Mouse (Mus musculus) embryo, embryonic 9.5 days (tissue): ENCODE measurements around the gene Tmem150a.

ENCODE experiments used
- DNase-seq: peaks from one replicate; pipeline ENCODE4 v3.0.0-alpha.2; 2017; ENCODE audit errors: extremely low spot score

The Tmem150a gene

DNA sequence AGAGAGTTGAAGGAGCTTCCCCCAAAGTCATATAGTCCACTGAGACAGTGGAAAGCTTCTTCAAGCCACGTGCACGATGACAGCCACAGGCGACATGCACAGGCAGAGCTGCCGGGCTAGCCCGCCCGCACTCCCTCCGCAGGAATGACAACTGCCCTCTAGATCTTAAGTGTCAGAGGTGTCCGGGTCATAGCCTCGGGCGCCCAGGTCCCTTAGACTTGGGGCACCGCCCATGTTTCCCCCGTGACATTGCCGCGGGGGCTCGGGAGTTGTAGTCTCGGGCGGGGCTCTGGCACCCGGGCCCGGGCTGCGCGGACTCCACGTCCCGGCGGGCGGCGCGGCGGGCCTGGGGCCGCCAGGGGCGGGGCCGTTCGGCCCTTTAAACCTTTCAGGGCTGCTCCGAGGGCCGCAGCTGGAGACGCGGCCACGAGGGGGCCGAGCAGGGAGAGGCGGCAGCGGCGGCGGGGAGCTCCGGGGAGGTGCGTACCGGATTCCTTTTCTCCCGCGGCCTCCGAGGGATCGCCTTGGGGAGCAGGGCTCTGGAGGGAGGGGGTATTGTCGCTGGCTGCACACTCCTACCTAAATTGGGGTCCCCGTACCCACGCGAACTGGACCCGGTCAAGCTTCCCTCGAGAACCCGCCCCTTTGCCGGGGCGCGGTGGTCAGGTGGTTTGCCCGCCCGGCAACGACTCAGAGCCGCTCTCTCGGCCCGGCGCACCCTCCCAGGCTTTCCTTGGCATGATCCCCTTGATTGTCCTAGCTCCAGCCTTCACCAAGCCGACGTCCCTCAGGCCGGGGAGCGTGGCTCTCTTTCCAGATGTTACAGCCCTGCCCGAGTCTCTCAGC lies at the start of gene Tmem150a:
Tmem150a (plus strand) TSS at position 382 of the 846 bp plus-strand sequence.
- DNase-seq: peak; percentile 82

DNA sequence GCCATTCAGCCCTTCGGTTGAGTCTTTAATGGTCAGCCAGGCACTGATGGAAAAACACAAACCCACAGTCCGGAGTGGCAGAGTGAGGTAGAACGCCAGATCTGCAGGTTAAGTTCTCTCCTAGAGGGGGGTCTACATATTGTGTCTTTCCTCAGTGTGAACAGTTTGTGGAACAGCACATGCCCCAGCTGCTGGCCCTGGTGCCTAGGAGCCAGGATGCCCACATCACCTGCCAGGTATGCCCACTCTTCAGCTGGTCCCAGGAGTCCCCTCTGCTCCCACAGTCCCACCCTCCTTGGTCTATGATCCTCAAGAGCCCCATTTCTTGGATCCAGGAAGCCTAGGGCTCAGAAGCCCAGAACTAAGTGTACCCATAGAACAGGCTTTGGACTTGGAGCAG lies 43.0 kb upstream of the Tmem150a start:
- no peak for DNase-seq

DNA sequence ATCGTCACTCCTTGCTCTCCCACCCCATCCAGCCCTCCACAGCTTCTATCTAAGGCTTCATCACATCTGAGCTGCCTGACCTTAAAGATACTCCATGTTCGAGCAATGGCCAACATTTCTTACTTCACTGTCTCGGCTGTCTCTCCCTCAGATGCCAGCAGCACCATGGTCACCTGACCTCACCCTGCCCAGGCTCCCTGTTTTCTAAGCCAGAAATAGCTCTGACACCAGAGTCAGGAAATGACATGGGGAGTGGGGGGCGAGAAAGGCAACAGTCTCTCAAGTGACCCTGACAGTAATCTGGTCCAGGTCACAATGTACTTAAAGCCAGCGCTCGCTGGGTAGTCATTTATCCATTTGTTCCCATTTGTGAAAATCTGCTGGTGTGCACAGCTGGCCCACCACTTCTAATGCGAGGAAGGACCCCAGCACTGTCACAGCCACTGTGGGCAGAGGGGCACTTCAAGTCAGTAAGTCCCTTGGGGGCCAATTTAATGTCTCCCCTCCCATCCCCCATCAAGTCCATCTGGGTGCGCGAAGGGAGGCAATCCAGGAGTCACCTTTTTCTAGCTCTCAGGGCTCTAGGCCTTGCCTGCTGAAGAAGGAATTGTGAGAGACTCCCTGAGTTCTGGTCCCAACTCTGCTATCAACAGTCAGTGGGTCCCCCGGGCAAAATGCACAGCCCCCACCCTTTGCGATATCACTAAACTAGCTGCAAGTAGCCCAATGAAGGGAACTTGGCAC lies 42.0 kb upstream of the Tmem150a start:
- no peak for DNase-seq

- DNase-seq: no peak
These were observed 39.9 kb upstream of the Tmem150a start for GRCm38 (mm10) chr6:72315384-72315783.

DNA sequence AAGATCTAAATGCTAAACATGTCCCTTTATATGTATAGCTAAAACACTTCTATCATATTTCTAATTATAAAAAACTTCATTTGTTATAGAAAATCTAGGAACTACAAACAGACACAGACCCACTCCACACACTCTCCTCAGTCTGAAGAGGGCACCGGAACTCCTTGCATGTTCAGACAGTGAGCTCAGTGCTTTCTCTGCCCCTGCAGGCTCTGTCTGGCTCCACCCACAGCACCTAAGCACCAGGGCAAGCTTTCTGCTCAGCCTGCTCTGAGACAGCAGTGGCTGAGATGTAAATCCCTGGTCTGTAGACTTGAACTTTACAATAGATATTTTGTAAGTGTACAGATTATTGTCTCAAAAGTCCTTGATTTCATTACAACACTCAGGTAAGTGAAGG lies 39.2 kb upstream of the Tmem150a start:
- DNase-seq: no peak

GRCm38 (mm10) chr6:72318440-72318839 lies 36.8 kb upstream of the Tmem150a start:
- DNase-seq: no peak

DNA sequence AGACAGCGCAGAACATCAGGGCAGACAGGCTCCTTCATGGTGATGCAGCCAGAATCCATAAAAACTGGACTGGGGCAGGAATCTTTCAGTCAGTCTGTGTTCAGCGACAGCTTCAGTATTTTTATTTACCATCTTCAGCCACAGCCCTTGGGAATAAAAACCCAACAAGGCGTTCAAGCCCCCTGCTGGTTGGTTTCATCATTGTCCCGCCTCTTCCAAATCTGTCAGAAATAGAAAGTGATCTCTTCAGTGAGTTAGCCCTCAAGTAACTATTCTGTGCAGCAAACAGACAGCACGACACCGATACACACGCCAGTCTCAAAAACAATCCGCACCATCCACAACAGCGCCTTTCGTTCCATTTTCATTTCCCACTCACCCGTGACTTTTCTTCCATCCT lies 36.2 kb upstream of the Tmem150a start:
- peak; percentile 29 for DNase-seq

GRCm38 (mm10) chr6:72322936-72323335 lies 32.3 kb upstream of the Tmem150a start:
- no peak for DNase-seq

- no peak for DNase-seq
These were observed 31.3 kb upstream of the Tmem150a start for GRCm38 (mm10) chr6:72323786-72324508.

GRCm38 (mm10) chr6:72326274-72326673 lies 29.0 kb upstream of the Tmem150a start:
- no peak for DNase-seq

GRCm38 (mm10) chr6:72329019-72329418 lies 26.2 kb upstream of the Tmem150a start:
- no peak for DNase-seq

GRCm38 (mm10) chr6:72330133-72330532 lies 25.1 kb upstream of the Tmem150a start:
- DNase-seq: no peak

DNA sequence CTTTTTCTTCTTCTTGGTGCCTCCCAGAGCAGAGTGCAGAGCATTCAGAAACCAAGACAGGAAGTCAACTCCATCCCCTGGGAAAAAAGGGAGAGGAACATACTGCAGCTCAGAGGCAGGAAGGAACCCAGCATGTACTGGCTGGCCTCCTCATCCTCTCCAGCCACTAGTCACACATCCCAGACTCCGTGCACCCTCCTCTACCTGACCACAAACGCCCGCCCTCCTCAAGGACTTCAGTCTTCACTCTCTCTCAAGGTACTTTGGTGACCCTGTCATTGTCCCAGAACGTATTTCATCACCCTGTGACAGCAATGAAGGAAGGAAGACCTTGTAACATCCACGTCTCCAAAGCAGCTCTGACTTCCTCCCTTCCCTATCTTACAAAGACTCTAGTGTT lies 22.1 kb upstream of the Tmem150a start:
- no peak for DNase-seq

- no peak for DNase-seq
These were observed 14.8 kb upstream of the Tmem150a start for GRCm38 (mm10) chr6:72340481-72340880.

DNA sequence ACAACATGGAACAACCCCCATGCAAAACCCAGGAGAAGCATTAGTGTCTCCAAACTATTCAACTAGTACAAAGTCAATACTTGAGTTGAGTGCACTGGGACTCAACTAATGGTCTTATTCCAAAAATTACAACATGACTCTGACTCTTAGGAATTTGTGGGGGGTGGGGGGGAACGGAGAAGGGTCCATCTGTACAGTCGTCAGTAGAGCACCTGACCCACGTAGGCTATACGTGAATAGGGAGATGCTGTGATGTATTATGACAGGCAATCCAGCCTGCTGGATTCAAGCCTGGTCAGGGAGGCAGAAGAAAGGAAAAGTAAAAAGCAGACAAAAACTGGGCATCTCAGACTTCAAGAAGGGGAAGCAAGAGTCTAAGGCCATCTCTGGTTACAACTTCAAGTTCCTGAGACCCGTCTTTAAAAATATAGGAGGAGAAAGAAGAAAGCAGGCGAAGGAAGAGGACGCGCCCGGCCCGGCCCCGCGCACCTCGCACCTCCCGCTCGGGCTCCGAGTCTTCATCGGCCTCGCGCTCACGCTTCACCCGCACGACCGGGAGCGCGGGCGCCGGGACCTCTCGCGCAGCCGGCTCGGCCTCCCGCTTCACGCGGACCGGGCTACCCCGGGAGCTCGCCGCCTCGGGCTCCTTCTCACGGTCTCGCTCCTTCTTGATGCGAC lies 10.7 kb upstream of the Tmem150a start:
- no peak for DNase-seq

DNA sequence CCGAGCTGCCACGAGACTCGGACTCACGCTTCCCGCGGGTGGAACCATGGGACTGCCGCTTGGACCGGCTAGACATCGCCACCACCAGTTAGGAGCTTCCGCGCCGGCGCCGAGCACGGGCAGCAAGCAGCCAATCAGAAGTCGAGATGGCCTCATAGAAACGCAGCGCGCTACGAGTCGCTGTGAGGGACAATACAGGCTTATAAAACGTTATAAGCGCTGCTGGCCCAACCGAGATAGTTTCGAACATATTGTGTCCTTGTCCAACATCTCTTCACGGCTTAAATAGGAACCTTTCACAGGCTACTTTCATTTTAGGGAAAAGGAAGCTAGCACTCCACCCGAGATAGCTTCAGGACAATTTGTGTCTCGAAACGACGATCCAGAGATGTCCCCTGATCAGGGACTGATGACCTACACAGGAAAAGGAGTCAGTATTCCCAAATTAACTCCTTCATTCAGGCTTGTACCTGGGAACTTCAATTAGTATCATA lies 10.1 kb upstream of the Tmem150a start, which contains the start of gene Usp39:
Usp39 (minus strand) TSS at position 111 of the 494 bp plus-strand sequence.
- peak; percentile 87 for DNase-seq

- DNase-seq: no peak
These were observed 9.6 kb upstream of the Tmem150a start for GRCm38 (mm10) chr6:72345633-72346032.

DNA sequence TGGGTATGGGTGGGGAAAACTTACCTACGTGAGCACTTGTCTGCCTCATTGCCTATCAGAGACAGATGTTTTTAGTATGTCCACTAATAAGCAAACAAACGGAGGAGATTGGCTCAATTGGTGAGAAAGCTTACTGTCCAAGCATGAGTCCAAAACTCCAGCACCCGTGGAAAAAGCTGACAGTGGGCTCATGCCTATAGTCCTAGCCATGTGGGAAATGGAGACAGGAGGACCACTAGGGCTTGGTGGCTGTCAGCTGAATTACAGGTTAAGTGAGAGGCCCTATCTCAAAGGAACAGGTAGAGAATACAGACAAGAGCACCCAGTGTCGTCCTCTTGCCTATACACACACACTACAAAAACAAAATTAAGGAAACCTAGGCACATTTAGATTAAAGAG lies 9.0 kb upstream of the Tmem150a start:
- DNase-seq: no peak

DNA sequence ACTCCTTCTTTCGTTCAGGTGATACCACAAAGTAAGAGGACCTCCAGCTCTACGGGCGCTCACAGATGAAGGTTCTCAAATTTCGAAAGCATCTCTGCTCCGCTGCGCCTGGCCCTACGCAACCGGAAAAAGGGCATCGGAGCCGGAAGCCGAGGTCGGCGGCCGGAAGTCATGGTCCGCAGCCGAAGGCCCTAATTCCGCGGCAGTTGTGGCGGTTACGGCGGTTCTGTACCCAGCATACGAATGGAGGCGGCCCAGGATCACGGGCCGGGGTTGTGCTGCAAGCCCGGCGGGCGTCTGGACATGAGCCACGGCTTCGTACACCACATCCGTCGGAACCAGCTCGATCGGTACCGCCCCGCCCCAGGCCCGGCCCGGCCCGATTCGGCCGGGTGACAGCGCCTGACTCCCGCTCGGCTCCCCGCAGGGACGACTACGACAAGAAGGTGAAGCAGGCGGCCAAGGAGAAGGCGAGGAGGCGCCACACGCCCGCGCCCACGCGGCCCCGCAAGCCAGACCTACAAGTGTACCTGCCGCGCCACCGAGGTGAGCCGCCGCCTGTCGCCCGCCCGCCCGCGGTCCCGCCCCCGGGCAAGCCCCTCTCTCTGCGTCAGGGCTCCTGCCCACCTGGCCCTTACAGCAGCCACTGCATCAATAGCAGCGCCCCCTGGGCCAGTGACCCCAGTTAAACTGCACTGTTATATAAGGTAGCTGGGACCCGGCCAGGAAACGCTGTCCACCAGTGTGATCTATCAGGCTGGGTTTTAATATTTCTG lies 7.9 kb upstream of the Tmem150a start, which contains the start of gene 0610030E20Rik:
0610030E20Rik (plus strand) TSS at position 152 of the 776 bp plus-strand sequence.
- DNase-seq: peak; percentile 75

- DNase-seq: no peak
These were observed 6.8 kb upstream of the Tmem150a start for GRCm38 (mm10) chr6:72348411-72348810.

DNA sequence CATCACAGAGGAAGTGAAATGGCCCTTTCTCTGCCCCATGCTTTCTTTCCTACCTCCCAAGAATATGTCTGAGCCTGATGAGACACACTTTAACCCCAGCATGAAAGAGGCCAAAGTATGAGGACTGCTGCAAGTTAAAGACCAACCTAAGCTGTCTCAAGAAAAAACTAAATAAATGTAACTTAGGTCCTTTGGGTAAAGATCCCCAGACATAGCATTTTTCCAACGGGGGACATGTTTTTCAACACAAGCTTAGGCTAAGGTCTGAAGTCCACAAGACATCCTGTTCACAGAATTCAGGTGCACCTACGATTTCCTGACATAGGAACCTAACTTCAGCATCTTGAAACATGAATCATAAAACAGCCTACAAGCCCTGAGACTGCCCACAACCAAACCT lies 5.0 kb upstream of the Tmem150a start:
- no peak for DNase-seq
